Mouse (Mus musculus) ES-E14 (cell line): ENCODE results near the gene Zfp646. TPM values are rescaled to one million over a fixed set of nuclear protein-coding genes. Genes with fewer than 3 reads are reported as not detected.

Experiments used
- DNase-seq: peaks from one replicate; pipeline ENCODE4 v3.0.0-alpha.2; 2013; ENCODE audit warnings: low read depth, low spot score
- H3K27ac ChIP-seq: 2 replicates; pipeline ENCODE4 v1.5.1; 2012; ENCODE audit warnings: low read depth, mild to moderate bottlenecking, low read length, moderate library complexity, mixed read lengths; ENCODE audit not compliant: poor library complexity, insufficient read depth, severe bottlenecking
- H3K36me3 ChIP-seq: 2 replicates; pipeline ENCODE4 v1.6.1; 2012; ENCODE audit warnings: mild to moderate bottlenecking, low read length, moderate library complexity, mixed read lengths; ENCODE audit not compliant: control insufficient read depth, poor library complexity, insufficient read depth, severe bottlenecking
- H3K4me1 ChIP-seq, 2 experiments: fragments of 150-350 bp in 1 of 2; sonication (generic) in 1 of 2; 2 replicates each; pipeline ENCODE4 v1.6.1; 2012; ENCODE audit warnings: low read length in 2 of 2, mild to moderate bottlenecking in 1 of 2, mixed read lengths in 1 of 2; ENCODE audit not compliant: control insufficient read depth in 2 of 2, insufficient read depth in 2 of 2, poor library complexity in 1 of 2
- H3K4me3 ChIP-seq, 2 experiments: fragments of 150-350 bp in 1 of 2; sonication (generic) in 1 of 2; 2 replicates each; pipeline ENCODE4 v1.5.1; 2012; ENCODE audit warnings: low read length in 2 of 2, low read depth in 1 of 2, mild to moderate bottlenecking in 1 of 2, mixed read lengths in 1 of 2; ENCODE audit not compliant: insufficient read depth in 1 of 2, poor library complexity in 1 of 2, severe bottlenecking in 1 of 2
- H3K9ac ChIP-seq: 2 replicates; pipeline ENCODE4 v1.6.1; 2012; ENCODE audit warnings: low read depth, mild to moderate bottlenecking, low read length, mixed read lengths; ENCODE audit not compliant: poor library complexity, insufficient read depth, severe bottlenecking
- H3K9me3 ChIP-seq: fragments of 150-350 bp; sonication (generic); 2 replicates; pipeline ENCODE4 v1.6.1; 2012; ENCODE audit warnings: low read depth, mild to moderate bottlenecking, low read length; ENCODE audit not compliant: control insufficient read depth, insufficient read depth
- CHD2 ChIP-seq: IDR thresholded peaks from 2 replicates; pipeline ENCODE4 v1.6.1; 2014; ENCODE audit warnings: mild to moderate bottlenecking, low read depth, low read length, inconsistent platforms
- HCFC1 ChIP-seq: IDR thresholded peaks from 2 replicates; pipeline ENCODE4 v1.6.1; 2012; ENCODE audit warnings: low read length, inconsistent platforms, borderline replicate concordance; ENCODE audit not compliant: insufficient read depth
- ZC3H11A ChIP-seq: IDR thresholded peaks from 2 replicates; pipeline ENCODE4 v1.6.1; 2012; ENCODE audit warnings: low read depth, mild to moderate bottlenecking, inconsistent platforms, low read length, borderline replicate concordance
- ZNF384 ChIP-seq: IDR thresholded peaks from 2 replicates; pipeline ENCODE4 v1.6.1; 2012; ENCODE audit warnings: low read depth, low read length, inconsistent platforms
- in situ Hi-C, 2 experiments: fragments of 600-800 bp; cut with MboI; formaldehyde crosslinking; loops; one replicate each; pipeline ENCODE4 v1.15.1; 2025; ENCODE audit warnings: low sequenced_read_pairs in 2 of 2, inconsistent platforms in 1 of 2; ENCODE audit not compliant: unreplicated experiment in 2 of 2
- total RNA-seq: library from RNA; depleted of rRNA; stranded (reverse); fragments of 300-350 nt; gene quantifications from 2 replicates; pipeline ENCODE4 v1.2.3, GENCODE M21; 2012

The Zfp646 gene
- total RNA-seq, 1 experiment = 44.7 TPM

DNA sequence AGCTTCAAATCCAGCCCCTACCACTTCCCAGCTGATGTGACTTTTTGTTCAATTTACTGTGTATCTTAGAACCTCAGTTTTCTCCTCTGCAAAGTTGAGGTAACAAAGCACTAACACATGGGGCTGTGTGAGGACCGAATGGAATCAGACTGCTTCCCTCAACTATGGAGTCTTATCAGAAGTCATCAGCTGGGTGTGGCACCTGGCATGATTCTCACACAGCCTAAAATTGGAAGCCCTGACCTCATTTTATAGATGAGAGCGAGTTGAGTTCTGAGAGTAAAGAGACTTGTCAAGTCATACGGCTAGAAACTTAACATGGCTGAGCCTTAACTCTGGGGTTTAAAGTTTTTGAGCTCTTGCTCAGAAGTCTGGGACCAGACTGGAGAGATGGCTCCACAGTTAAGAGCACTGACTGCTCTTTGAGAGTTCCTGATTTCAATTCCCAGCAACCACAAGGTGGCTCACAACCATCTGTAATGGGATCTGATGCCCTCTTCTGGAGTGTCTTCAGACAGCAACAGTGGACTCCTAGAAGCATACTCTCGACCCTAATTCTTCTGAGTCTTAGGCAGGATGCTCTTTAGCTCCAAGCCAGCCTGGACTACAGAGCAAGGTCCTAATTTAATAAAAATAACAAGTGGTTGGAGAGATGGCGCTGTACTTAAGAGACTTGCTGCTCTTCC lies 5.7 kb upstream of the Zfp646 start:
- Histone ChIP-seq H3K9ac (no peak overlapping the region), H3K4me3 (no peak overlapping the region), H3K36me3 (peaks cover 3% of the 10 kb centered on the region; the same call in 1 of the 2 replicates), H3K4me1 (peaks cover 0 to 2% of the 10 kb centered on the region in 2 experiments; a peak in 1 of 4 replicates), H3K27ac (no peak overlapping the region), H3K9me3 (no peaks in the 10 kb centered on the region)
- no peak for TF ChIP-seq CHD2
- TF ChIP-seq ZC3H11A = peak; percentile 33; the same call in 1 of the 2 replicates
- in situ Hi-C loops = no loop called here
- no peak for DNase-seq

DNA sequence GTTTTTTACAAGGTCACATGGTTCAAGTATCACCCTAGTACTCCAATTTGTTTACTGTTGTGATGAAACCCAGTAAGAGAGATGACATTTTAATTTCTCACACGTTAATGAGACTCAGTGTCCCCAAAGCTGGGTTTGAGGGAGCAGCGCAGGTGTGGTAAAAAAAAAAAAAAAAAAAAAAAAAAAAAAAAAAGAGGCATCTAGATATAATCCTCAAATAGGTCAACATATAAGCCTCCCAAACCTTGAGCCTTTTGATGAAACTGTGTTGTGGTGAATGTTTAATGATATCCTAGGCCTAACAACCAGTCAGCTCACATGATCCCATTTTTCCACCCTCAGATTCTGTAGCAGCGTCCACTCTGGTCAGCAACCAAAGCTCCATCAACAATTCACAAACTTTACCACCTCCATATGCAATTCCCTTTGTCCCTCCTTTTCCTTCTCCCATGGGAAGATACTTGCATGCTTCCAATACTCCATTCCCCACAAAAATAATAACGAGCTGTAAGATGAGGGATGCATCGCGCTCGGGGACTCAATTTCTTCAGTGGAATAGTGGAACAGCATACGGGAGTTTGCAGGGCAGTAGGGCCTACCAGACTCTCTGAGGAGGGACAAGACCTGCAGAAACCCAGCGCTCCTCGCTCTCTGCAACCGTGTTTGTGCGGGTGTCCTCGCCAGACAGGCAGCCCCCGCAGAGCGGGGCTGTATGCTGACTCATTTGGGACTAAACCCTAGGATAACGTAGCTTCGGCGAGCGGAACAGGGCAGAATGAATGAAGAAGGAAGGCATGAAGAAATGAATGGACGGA lies 1.0 kb upstream of the Zfp646 start:
- Histone ChIP-seq H3K4me1 (peaks cover 0 to 2% of the 10 kb centered on the region in 2 experiments; a peak in 1 of 4 replicates), H3K4me3 (peak overlapping the region; percentile 77 to 90), H3K9me3 (no peaks in the 10 kb centered on the region), H3K9ac (peak overlapping the region; percentile 100), H3K27ac (peak overlapping the region; percentile 99; the same call in 1 of the 2 replicates), H3K36me3 (peaks cover 18% of the 10 kb centered on the region)
- peak; percentile 71 for TF ChIP-seq ZNF384
- TF ChIP-seq ZC3H11A = no peak
- in situ Hi-C loops = no loop called here
- no peak for DNase-seq

DNA sequence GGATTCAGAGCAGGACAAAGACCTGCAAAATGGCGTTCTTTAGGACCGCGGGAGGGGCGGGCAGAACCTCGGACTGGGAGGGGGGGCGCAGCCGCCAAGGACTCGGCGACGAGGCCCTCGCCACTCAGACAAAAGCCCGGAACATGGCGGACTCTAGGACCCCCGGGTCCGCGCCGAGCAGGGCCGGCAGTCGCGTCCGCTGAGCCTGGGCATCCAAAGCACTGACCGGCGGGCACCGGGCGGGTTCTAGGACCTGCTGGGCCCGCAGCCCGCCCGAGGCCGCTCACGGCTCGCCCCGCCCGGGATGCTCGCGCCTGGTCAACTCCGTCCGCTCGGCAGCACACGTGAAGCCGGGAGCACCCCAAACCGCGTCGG lies 407 bp upstream of the Zfp646 start:
- H3K4me1 ChIP-seq = peaks cover 0 to 2% of the 10 kb centered on the region in 2 experiments; a peak in 1 of 4 replicates
- peaks cover 24% of the 10 kb centered on the region for H3K36me3 ChIP-seq
- peak overlapping the region; percentile 77 to 90 for H3K4me3 ChIP-seq
- no peaks in the 10 kb centered on the region for H3K9me3 ChIP-seq
- H3K9ac ChIP-seq = peak overlapping the region; percentile 100
- TF ChIP-seq HCFC1 (peak; percentile 74), CHD2 (no peak)
- peak overlapping the region; percentile 99 for H3K27ac ChIP-seq
- peak; percentile 73 for DNase-seq
- in situ Hi-C loops = no loop called here

- Histone ChIP-seq H3K9me3 (no peaks in the 10 kb centered on the region), H3K4me3 (peak within 1 kb of the TSS; percentile 77 to 90), H3K36me3 (peaks cover 35% of the 10 kb centered on the region), H3K4me1 (peaks cover 0 to 2% of the 10 kb centered on the region in 2 experiments; a peak in 1 of 4 replicates), H3K27ac (peak within 1 kb of the TSS; percentile 99), H3K9ac (peak within 1 kb of the TSS; percentile 100)
- DNase-seq = peak; percentile 93
- TF ChIP-seq CHD2 (no peak), HCFC1 (peak; percentile 91)
- in situ Hi-C loops = no loop called here
Observed at GRCm38 (mm10) chr7:127876467-127877348, 687 bp downstream of the Zfp646 start, which contains the start of gene Zfp668. Gene Zfp668 (minus strand): TSS chr7:127876828.
